Mouse (Mus musculus): ENCODE results near the gene Uri1.

Gene Uri1

DNA sequence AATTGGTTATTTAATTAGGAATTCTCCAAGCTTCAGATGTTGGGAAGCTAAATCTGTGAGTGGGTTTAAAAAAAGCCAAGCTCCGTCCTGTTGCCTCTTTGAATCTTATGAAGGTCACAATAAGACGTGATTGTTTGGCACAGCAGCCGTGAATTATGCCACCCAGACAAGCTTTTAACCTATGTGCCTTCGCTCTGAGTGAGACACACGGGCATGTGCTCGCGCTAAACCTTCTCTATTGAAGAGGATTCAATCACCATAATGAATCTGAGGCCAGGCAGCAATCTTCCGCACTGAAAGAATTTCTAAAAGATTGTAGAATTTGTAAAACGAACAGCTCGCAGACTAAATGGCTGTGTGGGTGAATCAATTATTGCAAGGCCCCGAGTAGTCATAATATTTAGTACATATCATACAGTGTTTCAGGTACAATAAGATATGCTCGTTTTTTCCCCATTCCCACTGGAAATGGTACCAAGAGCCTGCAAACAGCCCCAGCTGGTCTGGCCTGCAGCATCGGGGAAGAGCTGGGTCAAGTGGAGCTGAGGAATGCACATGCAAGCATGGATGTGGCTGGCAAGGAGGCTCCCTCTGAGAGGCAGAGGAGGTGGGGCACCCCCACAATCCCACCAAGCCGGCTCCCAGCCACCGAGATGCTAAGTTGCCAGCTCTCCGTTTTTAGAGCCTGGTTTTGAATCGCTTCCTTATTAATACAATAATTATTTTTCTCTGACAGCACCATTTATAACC, 101.5 kb downstream of the Uri1 start:
- DNase-seq (ENCODE audit: low read depth, low spot score), result no peak

DNA sequence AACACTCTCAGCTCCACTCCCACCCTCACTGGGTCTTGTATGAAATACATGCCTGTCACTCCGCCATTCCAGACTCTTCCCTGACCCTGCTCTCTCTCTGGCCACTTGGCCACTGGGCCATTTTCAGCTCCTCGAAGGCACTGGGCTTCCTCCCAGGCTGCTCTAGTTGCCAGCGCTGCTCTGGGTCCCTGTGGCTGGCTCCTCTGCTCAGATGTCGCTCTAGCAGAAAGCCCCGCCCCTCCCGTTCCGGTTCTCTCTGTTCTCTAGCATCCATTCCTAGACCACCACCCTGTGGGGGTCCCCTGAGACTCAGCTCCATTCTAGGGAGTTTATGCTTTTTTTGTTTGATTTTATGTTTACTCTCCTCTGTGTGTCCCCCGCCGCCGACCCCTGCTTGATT, 104.4 kb downstream of the Uri1 start:
- DNase-seq (ENCODE audit: low read depth, low spot score), result no peak

DNA sequence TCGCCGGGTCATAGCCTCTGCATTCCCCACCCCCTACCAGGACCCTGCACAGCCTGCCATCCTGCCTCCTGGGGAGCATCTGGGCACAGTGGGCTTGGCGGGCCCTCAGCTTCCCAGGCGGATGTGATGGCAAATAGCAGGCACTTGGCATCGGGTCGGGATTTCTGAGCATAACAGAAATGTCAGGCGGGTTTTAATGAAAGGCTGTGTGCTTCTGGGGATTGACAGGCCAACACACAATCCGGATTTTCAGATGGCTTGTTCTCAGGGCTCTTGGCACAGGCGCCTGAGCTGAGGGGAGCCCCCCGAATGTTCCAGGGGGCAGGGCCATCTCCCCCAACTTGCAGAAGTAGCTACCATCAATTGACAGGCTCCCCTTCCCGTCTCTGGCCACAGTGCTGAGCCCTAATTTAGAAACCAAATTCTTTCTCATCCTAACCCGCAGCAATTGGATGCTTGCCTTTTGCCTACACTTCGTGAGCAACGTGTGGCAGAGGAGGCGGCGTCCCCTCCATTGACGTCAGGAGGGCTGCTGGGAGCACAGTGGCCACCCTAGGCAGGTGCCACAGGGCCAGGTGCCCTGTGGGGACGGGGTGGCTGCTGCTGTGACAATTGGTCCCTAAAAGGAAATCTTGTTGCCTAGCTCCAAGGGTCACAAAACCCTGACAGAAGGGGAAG, 106.5 kb downstream of the Uri1 start:
- no peak for DNase-seq (ENCODE audit: low read depth, low spot score)

GRCm38 (mm10) chr7:37911802-37912122, 111.6 kb downstream of the Uri1 start:
- DNase-seq (ENCODE audit: low read depth, low spot score), result no peak

DNA sequence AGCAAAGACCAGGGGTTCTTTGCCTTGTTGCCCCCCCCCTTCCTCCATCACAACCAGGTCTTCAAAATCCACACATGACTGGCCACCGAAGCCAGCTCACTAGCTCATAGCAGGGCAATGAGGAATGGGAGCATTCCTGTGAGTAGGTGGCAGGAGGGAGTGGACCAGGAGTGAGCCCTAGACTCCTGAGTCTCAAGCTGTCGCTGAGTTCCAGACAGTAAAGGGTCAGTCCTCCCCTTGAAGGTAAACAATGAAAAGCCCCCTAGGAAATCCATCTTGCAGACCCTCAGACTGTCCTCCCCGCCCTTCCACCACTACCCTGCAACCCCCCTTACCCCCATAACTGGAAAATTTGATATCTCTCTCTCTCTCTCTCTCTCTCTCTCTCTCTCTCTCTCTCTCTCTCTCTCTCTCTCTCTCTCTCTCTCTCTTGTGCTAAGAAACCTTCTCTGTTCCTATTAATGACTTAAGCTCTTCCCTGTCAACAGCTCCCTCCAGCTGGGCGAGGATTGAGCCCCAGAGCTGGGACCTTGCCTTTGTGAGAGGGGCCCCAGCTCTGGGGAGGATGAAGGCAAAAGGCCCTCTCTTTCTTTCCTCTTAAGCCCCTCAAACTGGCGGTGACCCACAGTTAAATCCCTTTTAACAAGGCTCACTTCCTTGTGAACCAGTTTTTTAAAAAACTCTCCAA, 112.1 kb downstream of the Uri1 start:
- DNase-seq (ENCODE audit: low read depth, low spot score), result no peak

DNA sequence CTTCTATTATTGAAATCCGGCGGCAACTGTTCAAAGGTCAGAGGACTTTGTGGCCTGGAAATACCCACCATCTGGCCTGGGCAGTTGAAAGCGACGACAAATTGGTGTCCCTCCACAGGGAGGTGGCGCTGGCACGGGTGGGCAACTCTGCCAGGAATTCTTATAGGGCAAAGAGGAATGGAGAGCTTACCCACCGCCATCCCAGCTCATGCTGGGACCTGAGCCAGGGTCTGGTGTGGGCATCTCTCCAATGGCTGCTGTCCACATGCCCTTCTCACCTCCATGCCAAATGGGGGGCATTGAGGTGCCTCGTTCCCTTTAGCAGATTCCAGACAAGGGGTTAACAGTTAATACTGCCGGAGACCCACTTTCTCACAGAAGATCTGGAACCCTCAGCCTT, 113.2 kb downstream of the Uri1 start:
- no peak for DNase-seq (ENCODE audit: low read depth, low spot score)

Data from ES-CJ7 (cell line).